Mouse (Mus musculus) liver, postnatal 0 days (tissue): Measurements from ENCODE around the gene Top1. TPM values are rescaled to one million over a fixed set of nuclear protein-coding genes. Genes with fewer than 3 reads are reported as not detected.

ENCODE experiments used
- ATAC-seq: fragments of 200-750 bp; cut with Nextera tagmentation; 2 replicates; pipeline ENCODE4 v1.8.0; 2017; ENCODE audit warnings: mild to moderate bottlenecking, moderate library complexity
- DNase-seq: peaks from one replicate; pipeline ENCODE4 v3.0.0-alpha.2; 2016
- H3K27ac ChIP-seq: fragments of 300-500 bp; sonication (generic); 2 replicates; pipeline ENCODE4 v1.5.1; 2014; ENCODE audit warnings: antibody characterized with exemption, moderate library complexity, mild to moderate bottlenecking, low read depth
- H3K27me3 ChIP-seq: fragments of 300-500 bp; sonication (generic); 2 replicates; pipeline ENCODE4 v1.6.1; 2014; ENCODE audit warnings: low read length, control low read depth, mixed read lengths; ENCODE audit not compliant: insufficient read depth
- H3K36me3 ChIP-seq: fragments of 300-500 bp; sonication (generic); replicated peaks from 2 replicates; pipeline ENCODE4 v1.6.1; 2014; ENCODE audit warnings: mild to moderate bottlenecking, control low read depth, low read length, moderate library complexity, mixed read lengths; ENCODE audit not compliant: insufficient read depth
- H3K4me1 ChIP-seq: fragments of 300-500 bp; sonication (generic); 2 replicates; pipeline ENCODE4 v1.6.1; 2014; ENCODE audit warnings: antibody characterized with exemption, mild to moderate bottlenecking, control low read depth; ENCODE audit not compliant: insufficient read depth
- H3K4me2 ChIP-seq: fragments of 300-500 bp; sonication (generic); 2 replicates; pipeline ENCODE4 v1.6.1; 2014; ENCODE audit warnings: low read depth, mild to moderate bottlenecking, low read length, moderate library complexity, mixed read lengths
- H3K4me3 ChIP-seq: fragments of 300-500 bp; sonication (generic); 2 replicates; pipeline ENCODE4 v1.5.1; 2014; ENCODE audit warnings: low read depth, low read length
- H3K9ac ChIP-seq: fragments of 300-500 bp; sonication (generic); replicated peaks from 2 replicates; pipeline ENCODE4 v1.6.1; 2014; ENCODE audit warnings: mild to moderate bottlenecking, moderate library complexity
- H3K9me3 ChIP-seq: fragments of 300-500 bp; sonication (generic); 2 replicates; pipeline ENCODE4 v1.6.1; 2016; ENCODE audit warnings: mild to moderate bottlenecking, control low read depth, low read length, mixed read lengths
- CTCF ChIP-seq: sonication (generic); IDR thresholded peaks from 2 replicates; pipeline ENCODE4 v1.5.1; 2016; ENCODE audit warnings: antibody characterized with exemption, low read depth
- EP300 ChIP-seq: IDR thresholded peaks from 2 replicates; pipeline ENCODE4 v1.6.1; 2016; ENCODE audit warnings: antibody characterized with exemption, low read depth, mild to moderate bottlenecking
- WGBS: fragments of 180-500 bp; shearing (Covaris S2); extraction: QIAGEN DNeasy Blood & Tissue Kit; methylation state at CpG from one replicate; pipeline ENCODE4 v1.1.7; 2014; ENCODE audit not compliant: insufficient replicate concordance; 5-methylcytosine and 5-hydroxymethylcytosine counted together
- polyA plus RNA-seq: library from polyadenylated mRNA; unstranded; fragments of >200 nt; fragmentation: Nextera tagmentation; extraction: Ambion mirVana; gene quantifications from 2 replicates; pipeline ENCODE4 v1.2.1, GENCODE M21; 2015

Gene Top1
- 30.1 and 30.5 TPM in 2 replicates for polyA plus RNA-seq

DNA sequence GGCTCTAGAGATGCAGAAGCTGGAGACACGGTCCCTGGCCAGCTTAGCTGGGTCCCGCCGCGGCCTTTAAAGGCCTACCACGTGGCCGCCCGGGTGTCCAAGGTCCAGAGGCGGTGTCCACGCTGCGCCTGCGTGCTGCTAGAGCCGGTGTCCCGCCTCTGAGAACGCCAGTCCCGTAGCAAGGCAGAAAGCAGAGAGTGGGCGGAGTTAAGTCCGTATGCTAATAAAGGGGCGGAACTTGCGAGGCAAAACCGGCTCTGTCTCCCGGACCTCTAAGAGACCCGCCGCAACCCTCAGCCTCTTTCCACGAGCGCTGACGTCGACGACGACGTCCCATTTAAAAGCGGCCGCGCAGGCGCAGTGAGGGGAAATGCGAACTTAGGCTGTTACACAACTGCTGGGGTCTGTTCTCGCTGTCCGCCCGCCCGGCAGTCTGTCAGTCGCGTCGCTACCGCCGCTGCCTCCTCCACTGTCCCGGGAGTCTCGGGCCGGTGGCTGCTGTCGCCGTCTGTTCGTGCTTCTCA lies at the start of gene Top1:
TSS of gene Top1 (plus strand) at position 275 of the 524 bp plus-strand sequence.
- DNase-seq, result peak; percentile 99
- ATAC-seq, result peak; percentile 98
- Histone ChIP-seq H3K36me3 (no peaks in the 10 kb centered on the region; the same call in 1 of the 2 replicates), H3K4me1 (peaks cover 22% of the 10 kb centered on the region), H3K9me3 (no peaks in the 10 kb centered on the region), H3K27me3 (no peaks in the 10 kb centered on the region), H3K4me3 (peak within 1 kb of the TSS; percentile 100), H3K9ac (peak within 1 kb of the TSS; percentile 99), H3K27ac (peak within 1 kb of the TSS; percentile 100), H3K4me2 (peak within 1 kb of the TSS; percentile 74)
- WGBS, result under 1% methylated on average over 50 of the region's 50 CpGs
- TF ChIP-seq CTCF (no peak), EP300 (0 out of 2 replicates have a peak, but pooled peaks have one; percentile 21)

DNA sequence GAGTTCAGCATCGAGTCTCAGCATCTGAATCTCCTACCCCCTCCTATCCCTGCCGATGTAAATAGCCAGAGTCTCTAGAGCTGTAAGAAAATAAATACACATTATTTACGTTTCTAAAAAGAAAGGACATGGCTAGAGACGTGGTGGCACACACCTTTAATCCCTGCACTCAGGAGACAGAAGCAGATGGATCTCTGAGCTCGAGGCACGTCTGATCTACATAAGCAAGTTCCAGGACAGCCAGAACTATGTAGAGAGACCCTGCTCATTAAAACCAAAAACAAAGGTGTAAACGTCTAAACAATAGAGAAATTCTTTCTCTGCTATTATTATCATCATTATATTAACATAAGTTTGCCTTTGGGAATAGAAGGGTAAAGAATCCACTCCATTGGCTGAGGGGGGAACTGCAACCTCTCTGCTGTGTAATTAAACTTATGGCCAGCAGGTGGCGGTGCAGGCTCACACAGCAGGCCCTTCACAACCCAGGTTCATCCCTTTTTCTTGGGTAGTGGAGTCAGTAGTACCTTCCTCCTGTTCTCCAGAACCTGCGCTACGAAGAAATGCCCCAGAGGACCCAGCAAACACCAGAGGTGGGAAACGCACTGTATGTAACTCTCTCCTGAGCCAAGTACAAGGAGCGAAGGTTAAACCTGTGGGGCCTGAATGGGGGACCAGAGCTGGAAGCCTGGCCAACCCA lies 48.0 kb upstream of the Top1 start:
- ATAC-seq (peak; percentile 69), DNase-seq (peak; percentile 83)
- Histone ChIP-seq H3K9me3 (no peaks in the 10 kb centered on the region), H3K9ac (no peak overlapping the region), H3K4me1 (peaks cover 9% of the 10 kb centered on the region), H3K4me2 (0 out of 2 replicates have a peak overlapping the region, but pooled peaks have one; percentile 22), H3K27me3 (no peaks in the 10 kb centered on the region), H3K4me3 (no peak overlapping the region), H3K27ac (no peak overlapping the region), H3K36me3 (no peaks in the 10 kb centered on the region)
- 37% methylated on average over 12 of the region's 12 CpGs for WGBS
- TF ChIP-seq CTCF (peak; percentile 98), EP300 (no peak)

DNA sequence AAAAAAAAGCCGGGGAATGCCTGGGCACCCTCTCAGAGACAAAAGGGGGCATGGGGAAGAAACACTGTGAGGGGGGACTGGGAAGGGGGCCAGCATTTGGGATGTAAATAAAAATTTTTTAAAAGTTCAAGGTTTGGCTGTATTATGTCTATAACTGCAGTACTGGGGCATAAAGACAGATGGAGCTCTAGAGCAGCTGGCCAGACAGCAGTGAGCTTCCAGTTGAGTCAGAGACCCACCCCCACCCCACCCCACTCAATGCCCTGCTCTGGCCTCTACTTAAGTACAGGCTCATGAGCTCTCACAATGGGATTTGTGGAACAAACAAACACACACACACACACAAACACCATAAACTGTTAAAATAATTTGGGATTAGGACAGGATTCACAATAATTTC lies 43.9 kb upstream of the Top1 start:
- Histone ChIP-seq H3K4me2 (no peak overlapping the region), H3K4me1 (peaks cover 23% of the 10 kb centered on the region), H3K27me3 (no peaks in the 10 kb centered on the region), H3K9ac (no peak overlapping the region), H3K27ac (no peak overlapping the region), H3K9me3 (no peaks in the 10 kb centered on the region), H3K4me3 (no peak overlapping the region), H3K36me3 (no peaks in the 10 kb centered on the region)
- ATAC-seq, result no peak
- peak; percentile 63 for DNase-seq
- TF ChIP-seq EP300 (no peak), CTCF (peak; percentile 86)
- WGBS, result 24% methylated on average over 1 of the region's 1 CpGs

DNA sequence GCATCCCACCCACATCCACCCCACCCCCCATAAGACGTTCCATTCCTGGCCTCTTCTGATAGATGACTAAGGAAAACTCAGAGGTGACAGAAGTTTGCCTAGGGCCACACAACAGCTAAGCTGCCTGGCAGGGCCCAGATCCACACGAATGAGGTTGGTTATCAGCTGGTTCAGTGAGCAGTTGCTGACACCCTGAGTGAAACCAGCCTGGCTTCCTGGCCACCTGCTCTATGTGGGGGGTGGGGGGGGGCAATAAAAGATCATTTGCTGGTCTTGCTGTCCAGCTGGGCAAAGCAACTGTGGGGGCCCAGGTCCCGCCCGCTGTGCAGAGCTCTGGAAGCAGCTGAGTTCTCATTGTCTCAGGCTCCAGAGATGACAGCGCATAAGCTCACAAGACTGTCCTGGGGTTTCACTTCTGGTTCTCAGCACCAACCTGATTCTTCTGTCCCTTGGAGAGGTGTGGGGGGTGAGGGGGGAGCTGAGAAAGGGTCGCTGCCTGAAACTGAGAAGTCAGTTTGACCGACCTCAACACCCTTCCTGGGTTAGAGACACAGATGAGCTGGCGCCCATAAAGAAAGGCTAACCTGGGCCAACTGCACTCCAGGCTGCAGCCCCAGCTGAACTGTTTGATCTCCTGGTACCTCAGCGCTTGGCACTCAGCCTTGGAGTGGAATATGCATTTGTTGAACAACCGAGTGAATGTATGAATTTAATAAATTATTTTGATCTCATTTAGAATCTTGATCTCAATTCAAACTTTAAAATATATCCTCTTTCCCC lies 42.3 kb upstream of the Top1 start:
- TF ChIP-seq CTCF (no peak), EP300 (peak; percentile 97)
- H3K27me3 ChIP-seq, result no peaks in the 10 kb centered on the region
- 39% methylated on average over 10 of the region's 10 CpGs for WGBS
- H3K27ac ChIP-seq, result peak overlapping the region; percentile 92
- no peak overlapping the region for H3K4me3 ChIP-seq
- ATAC-seq, result peak; percentile 96
- no peaks in the 10 kb centered on the region for H3K36me3 ChIP-seq
- H3K9ac ChIP-seq, result peak overlapping the region; percentile 51; the same call in 1 of the 2 replicates
- no peaks in the 10 kb centered on the region for H3K9me3 ChIP-seq
- H3K4me1 ChIP-seq, result peaks cover 20% of the 10 kb centered on the region
- DNase-seq, result peak; percentile 69
- peak overlapping the region; percentile 39 for H3K4me2 ChIP-seq

GRCm38 (mm10) chr2:160610012-160610411 lies 35.7 kb upstream of the Top1 start:
- DNase-seq (no peak), ATAC-seq (no peak)
- Histone ChIP-seq H3K4me3 (no peak overlapping the region), H3K9ac (no peak overlapping the region), H3K36me3 (no peaks in the 10 kb centered on the region), H3K9me3 (no peaks in the 10 kb centered on the region), H3K27ac (no peak overlapping the region), H3K4me1 (no peaks in the 10 kb centered on the region), H3K4me2 (no peak overlapping the region), H3K27me3 (no peaks in the 10 kb centered on the region)
- no peak for TF ChIP-seq CTCF
- no peak for TF ChIP-seq EP300
- WGBS, result 61% methylated on average over 2 of the region's 2 CpGs
